Mouse (Mus musculus) bone marrow, adult 2 months (tissue): ENCODE data around the gene Nicn1. TPM values are rescaled to one million over a fixed set of nuclear protein-coding genes. Genes with fewer than 3 reads are reported as not detected.

Source experiments
- H3K27ac ChIP-seq: fragments of 200-500 bp; 2 replicates; pipeline ENCODE4 v1.5.1; 2012; ENCODE audit warnings: low read depth, mild to moderate bottlenecking, control low read depth, inconsistent platforms, low read length; ENCODE audit not compliant: control insufficient read depth, poor library complexity, insufficient read depth
- H3K4me1 ChIP-seq: fragments of 200-500 bp; 2 replicates; pipeline ENCODE4 v1.6.1; 2011; ENCODE audit warnings: low read length; ENCODE audit not compliant: control insufficient read depth, insufficient read depth
- H3K4me3 ChIP-seq: fragments of 200-500 bp; replicated peaks from 2 replicates; pipeline ENCODE3; 2011; ENCODE audit warnings: mild to moderate bottlenecking, low read depth, low read length, control low read depth; ENCODE audit not compliant: control insufficient read depth
- CTCF ChIP-seq: fragments of 200-500 bp; IDR thresholded peaks from 2 replicates; pipeline ENCODE4 v1.5.1; 2011; ENCODE audit warnings: low read length, control low read depth; ENCODE audit not compliant: control insufficient read depth, insufficient read depth
- POLR2A ChIP-seq: fragments of 200-500 bp; IDR thresholded peaks from 2 replicates; pipeline ENCODE4 v1.6.1; 2011; ENCODE audit warnings: low read depth, mild to moderate bottlenecking, control low read depth, low read length, borderline replicate concordance; ENCODE audit not compliant: control insufficient read depth
- WGBS: fragments of 180-500 bp; shearing (Covaris S2); methylation state at CpG from one replicate; pipeline ENCODE4 v1.1.7; 2018; 5-methylcytosine and 5-hydroxymethylcytosine counted together
- polyA plus RNA-seq: library from polyadenylated mRNA; stranded (reverse); fragments of >200 nt; gene quantifications from 2 replicates; pipeline ENCODE4 v1.2.4, GENCODE M21; 2011; ENCODE audit warnings: low replicate concordance; ENCODE audit not compliant: missing spikeins, insufficient read depth, insufficient read length

The Nicn1 gene
- 2.3 TPM in 2 replicates for polyA plus RNA-seq

DNA sequence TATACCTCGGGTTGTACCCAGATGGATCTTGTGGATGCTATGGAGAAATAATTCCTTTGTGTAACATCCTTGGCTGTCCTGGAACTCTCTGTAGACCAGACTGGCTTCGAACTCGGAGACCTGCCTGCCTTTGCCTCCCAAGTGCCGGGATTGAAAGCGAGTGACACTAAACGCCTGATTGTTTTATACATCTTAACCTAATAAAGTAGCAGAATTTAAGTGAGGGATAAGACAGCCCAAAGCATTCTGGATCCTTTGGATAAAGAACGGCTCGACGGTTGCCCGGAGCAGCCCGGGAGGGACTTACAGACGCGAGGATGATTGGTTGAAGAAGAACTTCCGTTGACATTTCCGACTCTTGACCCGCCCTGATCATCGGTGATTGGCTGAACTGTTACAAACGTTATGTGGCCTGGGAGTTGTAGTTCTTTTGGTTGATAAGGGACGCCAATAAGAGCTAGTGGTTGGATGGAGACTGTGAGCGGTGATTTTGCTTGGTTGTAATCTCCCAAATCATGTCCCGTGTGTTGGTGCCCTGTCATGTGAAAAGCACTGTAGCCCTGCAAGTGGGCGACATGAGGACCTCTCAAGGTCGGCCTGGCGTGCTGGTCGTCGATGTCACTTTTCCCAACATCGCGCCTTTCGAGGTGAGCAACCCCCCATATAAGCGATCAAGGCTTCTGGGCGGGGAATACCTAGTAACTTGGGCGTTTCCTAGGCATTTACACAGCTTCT lies at the start of gene Nicn1:
Gene Nicn1 (plus strand): TSS at position 414 of the 735 bp plus-strand sequence.
- no peak for TF ChIP-seq CTCF
- no peak for TF ChIP-seq POLR2A
- WGBS, result 1% methylated on average over 32 of the region's 32 CpGs
- H3K27ac ChIP-seq, result no peak within 1 kb of the TSS; the same call in 1 of the 2 replicates

DNA sequence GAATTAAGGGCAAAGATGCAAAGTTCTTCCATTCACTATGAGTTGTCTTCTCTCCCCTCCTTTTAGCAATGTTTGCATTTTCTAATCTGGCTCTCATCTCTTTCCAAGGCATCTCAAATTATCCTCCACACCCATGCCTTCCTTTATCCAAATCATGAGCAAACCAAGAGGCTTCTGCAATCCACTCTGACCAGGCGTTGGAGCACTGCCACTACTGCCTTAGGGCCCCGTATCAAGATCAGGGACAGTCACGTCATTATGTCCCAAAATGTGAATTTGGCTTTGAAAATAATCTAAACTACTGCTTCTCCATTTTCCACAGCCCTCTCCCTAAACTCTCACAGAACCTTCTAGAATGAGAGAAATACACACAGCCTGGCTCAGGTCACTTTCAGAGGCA lies 45.7 kb upstream of the Nicn1 start:
- Histone ChIP-seq H3K4me3 (no peak overlapping the region), H3K4me1 (no peaks in the 10 kb centered on the region), H3K27ac (no peak overlapping the region)
- TF ChIP-seq CTCF, result no peak
- TF ChIP-seq POLR2A, result no peak
- 55% methylated on average over 3 of the region's 3 CpGs for WGBS

More for the DNA sequence above, at the start of gene Nicn1:
- H3K4me1 ChIP-seq, result no peaks in the 10 kb centered on the region; the same call in 1 of the 2 replicates
- H3K4me3 ChIP-seq, result peak within 1 kb of the TSS; percentile 81

DNA sequence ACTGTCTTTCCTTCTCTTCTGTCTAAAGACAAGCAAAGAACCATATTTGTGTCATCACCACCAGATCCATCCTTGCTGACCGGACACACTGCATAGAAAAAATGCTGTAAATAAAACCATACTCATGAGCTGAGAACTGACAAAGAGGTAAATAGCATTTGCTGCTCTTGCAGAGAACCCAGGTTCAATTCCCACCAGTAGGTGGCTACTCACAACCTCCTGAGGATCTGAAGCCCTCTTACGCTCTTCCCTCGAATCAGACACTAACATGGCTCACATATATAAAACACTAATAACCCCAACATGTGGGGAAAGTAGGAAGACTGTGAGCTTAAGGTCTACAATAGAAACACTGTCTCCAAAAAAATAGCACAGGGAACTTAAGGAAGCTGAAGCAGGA lies 45.2 kb upstream of the Nicn1 start:
- no peak overlapping the region for H3K27ac ChIP-seq
- 58% methylated on average over 3 of the region's 3 CpGs for WGBS
- H3K4me1 ChIP-seq, result no peaks in the 10 kb centered on the region
- H3K4me3 ChIP-seq, result no peak overlapping the region
- TF ChIP-seq CTCF (no peak), POLR2A (no peak)

DNA sequence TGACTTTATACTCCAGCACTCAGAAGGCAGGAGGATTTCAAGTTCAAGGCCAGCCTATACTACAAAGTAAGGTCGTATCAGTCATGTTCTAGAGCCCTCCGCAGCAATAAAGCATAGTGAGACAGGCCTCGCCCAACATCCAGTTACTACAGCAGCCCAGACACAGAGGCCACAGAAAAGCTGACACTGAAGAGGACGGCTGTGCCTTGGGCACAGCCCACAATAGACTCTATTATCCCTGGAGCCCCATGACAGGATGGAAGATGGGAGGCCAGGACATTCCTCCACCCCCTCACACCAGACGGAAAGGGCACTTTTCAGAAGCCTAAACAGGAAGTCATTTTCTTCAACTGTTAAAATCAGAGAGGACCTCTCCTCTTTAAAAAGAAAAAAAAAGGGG lies 41.3 kb upstream of the Nicn1 start:
- Histone ChIP-seq H3K4me1 (no peaks in the 10 kb centered on the region), H3K4me3 (no peak overlapping the region), H3K27ac (no peak overlapping the region)
- WGBS, result 76% methylated on average over 5 of the region's 5 CpGs
- no peak for TF ChIP-seq CTCF
- no peak for TF ChIP-seq POLR2A

DNA sequence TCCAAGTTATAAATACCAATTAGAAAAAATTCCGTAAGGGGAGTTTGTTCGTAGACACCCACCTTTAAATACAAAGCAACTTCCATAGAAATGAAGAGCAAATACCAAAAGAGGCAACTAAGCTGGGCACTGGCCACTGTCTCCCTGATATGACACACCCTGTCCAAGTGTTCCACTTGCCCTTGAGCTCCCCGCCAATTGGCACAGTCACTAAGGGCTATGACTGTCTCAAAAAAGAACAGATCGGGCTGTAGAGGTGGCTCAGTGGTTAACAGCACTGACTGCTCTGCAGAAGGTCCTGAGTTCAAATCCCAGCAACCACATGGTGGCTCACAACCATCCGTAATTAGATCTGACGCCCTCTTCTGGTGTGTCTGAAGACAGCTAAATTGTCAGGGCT lies 38.4 kb upstream of the Nicn1 start:
- Histone ChIP-seq H3K27ac (no peak overlapping the region), H3K4me3 (no peak overlapping the region), H3K4me1 (no peaks in the 10 kb centered on the region)
- TF ChIP-seq CTCF (no peak), POLR2A (no peak)
- WGBS, result 85% methylated on average over 6 of the region's 6 CpGs

DNA sequence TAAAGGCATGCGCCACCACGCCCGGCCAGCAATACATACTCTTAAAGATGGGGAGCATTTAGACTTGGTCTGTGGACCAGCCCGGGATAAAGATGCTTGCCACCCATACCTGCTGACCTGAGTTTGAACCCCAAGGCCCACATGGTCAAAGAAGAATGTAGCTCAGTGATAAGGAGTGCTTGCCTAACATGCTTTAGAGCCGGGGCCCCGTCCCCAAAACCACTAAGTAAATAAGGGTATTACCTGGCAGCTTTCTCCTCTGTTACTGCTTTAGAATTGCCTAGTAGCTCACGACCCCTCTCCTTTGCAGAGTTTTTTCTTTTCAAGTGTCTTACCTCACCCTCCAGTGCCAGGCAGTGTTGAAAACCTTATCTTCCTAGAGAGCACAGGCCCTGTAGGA lies 37.5 kb upstream of the Nicn1 start:
- WGBS, result 82% methylated on average over 7 of the region's 7 CpGs
- TF ChIP-seq CTCF (no peak), POLR2A (no peak)
- H3K27ac ChIP-seq, result no peak overlapping the region

DNA sequence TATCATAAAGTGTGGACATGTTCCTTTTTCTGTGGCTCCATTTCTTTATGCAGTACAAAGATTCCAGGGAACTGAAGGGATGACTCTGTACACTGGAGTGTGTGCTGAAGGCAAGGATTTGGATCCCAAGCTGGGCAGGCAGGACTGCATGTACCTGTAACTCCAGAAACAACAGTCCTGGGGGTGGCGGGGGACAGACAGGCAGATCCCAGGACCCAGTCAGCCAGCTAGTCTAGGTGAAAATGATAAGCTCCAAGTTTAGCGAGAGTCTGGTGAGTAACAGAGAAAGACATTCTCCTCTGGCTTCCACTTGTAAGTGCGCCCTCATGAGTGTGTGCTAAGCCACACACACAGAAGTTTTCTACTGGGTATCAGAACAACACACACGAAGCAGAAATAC lies 29.7 kb upstream of the Nicn1 start:
- whole genome bisulfite sequencing, result 74% methylated on average over 4 of the region's 4 CpGs
- Histone ChIP-seq H3K4me3 (no peak overlapping the region), H3K4me1 (no peaks in the 10 kb centered on the region; the same call in 1 of the 2 replicates), H3K27ac (no peak overlapping the region)
- TF ChIP-seq CTCF, result no peak
- TF ChIP-seq POLR2A, result no peak

More for the DNA sequence above, 37.5 kb upstream of the Nicn1 start:
- Histone ChIP-seq H3K4me3 (no peak overlapping the region), H3K4me1 (no peaks in the 10 kb centered on the region)

DNA sequence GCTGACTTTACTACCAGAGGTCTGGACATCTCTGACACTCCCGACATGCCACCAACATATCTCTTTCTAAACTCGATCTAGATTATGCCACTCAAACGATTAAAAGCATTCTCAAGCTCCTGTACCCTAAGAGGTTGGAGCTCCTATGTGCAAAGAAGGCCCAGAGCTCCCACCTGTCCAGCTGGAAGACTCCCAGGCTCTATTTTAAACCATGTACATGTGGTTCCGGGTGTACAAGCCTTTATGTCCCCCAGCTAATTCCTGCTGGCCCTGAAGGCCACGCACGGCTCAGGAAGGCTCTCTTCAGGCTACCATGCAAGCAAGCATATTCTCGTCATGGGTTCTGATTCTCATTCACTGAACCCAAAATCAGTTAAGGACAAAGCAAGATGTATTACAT lies 28.4 kb upstream of the Nicn1 start:
- Histone ChIP-seq H3K27ac (no peak overlapping the region), H3K4me3 (no peak overlapping the region), H3K4me1 (no peaks in the 10 kb centered on the region; the same call in 1 of the 2 replicates)
- 84% methylated on average over 7 of the region's 7 CpGs for WGBS
- TF ChIP-seq POLR2A (no peak), CTCF (no peak)

DNA sequence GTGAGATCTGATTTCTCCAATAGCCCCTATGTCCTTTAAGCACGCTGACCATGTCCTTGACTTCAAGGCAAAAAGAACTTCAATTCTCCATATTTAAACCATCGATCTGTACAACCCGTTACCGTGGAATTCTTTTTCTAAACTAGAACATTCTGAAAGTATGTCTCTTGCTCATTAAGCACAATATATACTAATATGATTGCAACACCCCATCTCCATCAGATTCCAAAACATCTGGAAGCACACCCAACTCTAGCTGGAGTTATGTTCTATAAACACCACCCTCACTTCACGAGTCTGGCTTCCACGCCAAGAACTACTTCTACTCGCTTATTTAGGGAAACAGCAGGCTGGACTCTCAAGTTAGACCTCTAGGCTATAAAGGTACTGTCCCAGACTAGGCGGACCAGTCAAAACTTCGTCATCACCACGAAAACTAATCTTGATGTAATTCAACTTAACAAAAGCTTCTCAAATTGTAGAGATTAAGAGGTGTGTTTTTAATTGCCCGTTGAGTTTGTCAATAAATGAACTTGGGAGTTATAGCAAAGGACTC lies 27.7 kb upstream of the Nicn1 start:
- Histone ChIP-seq H3K4me3 (peak overlapping the region; percentile 83), H3K27ac (no peak overlapping the region), H3K4me1 (no peaks in the 10 kb centered on the region; the same call in 1 of the 2 replicates)
- WGBS, result 57% methylated on average over 11 of the region's 11 CpGs
- TF ChIP-seq POLR2A (no peak), CTCF (no peak)
